ENCODE assay signal across 8 mouse cellular contexts in genomic region chr3:54735247-54736046, GRCm38 (mm10). TPM values are rescaled to one million over a fixed set of nuclear protein-coding genes. Genes with fewer than 3 reads are reported as not detected.
DNase-seq lines count a peak whose midpoint lies in the region; ATAC-seq and TF ChIP-seq lines count a peak whose summit lies in the region.

Exosc8 (minus strand) TSS chr3:54735393.
Alg5 (plus strand) TSS chr3:54735539.

- H3K9ac ChIP-seq in hindbrain, embryonic 14.5 days: peak within 1 kb of the TSS; percentile 98

- peaks cover 37% of the 10 kb centered on the region for H3K36me3 ChIP-seq in hindbrain, embryonic 14.5 days (replicated peaks; ENCODE audit: control insufficient read depth, insufficient read depth)

- H3K4me3 ChIP-seq in hindbrain, embryonic 14.5 days (replicated peaks; ENCODE audit: low read length): peak within 1 kb of the TSS; percentile 86

- 0% methylated on average over 61 of the region's 65 CpGs for WGBS in hindbrain, embryonic 14.5 days

- H3K4me1 ChIP-seq in hindbrain, embryonic 14.5 days (replicated peaks; ENCODE audit: control insufficient read depth, insufficient read depth, low read length): peaks cover 5% of the 10 kb centered on the region; the same call in 1 of the 2 replicates

- TF ChIP-seq CTCF in Patski (IDR thresholded peaks at IDR 0.05): no peak

- no peaks in the 10 kb centered on the region for H3K27me3 ChIP-seq in Patski
- H3K27me3 ChIP-seq in hindbrain, embryonic 14.5 days (ENCODE audit: control insufficient read depth, insufficient read depth, low read length): no peaks in the 10 kb centered on the region

- CTCF ChIA-PET in Patski (lab: Charles Lee): interaction anchor here (0.6 to 2.2 kb wide), 19 partner anchors 10 to 619 kb away, joined by 3 to 13 read pairs (median 4); partner anchors contain the start of gene Rfxap

- H3K27ac ChIP-seq in hindbrain, embryonic 14.5 days: peak within 1 kb of the TSS; percentile 98

- peak; percentile 89 for ATAC-seq in Patski
- ATAC-seq in hindbrain, embryonic 14.5 days (ENCODE audit: low FRiP score): peak; percentile 95

- POLR2A ChIA-PET in Patski (lab: Charles Lee): interaction anchor here (0.6 to 1.8 kb wide), 4 partner anchors 8 to 43 kb away, joined by 3 to 4 read pairs (median 3); partner anchors contain the start of gene Supt20

- no peaks in the 10 kb centered on the region for H3K9me3 ChIP-seq in hindbrain, embryonic 14.5 days (ENCODE audit: control insufficient read depth, low read length)

- in situ Hi-C loops in Patski (cut with MboI; ENCODE audit: low pct_unique_long_range_greater_than_20kb): loop anchor here (5.0 kb wide), 1 partner anchor 67 kb away; no protein-coding TSS in a partner anchor

- peak within 1 kb of the TSS; percentile 68 for H3K4me2 ChIP-seq in hindbrain, embryonic 14.5 days (replicated peaks)

- no peak for DNase-seq in Patski (ENCODE audit: low read depth, low spot score)
- DNase-seq in cerebellum, postnatal 25 days: peak; percentile 96 to 98
- DNase-seq in frontal cortex, postnatal 36 days (ENCODE audit: low spot score in 2 of 2): peak; percentile 92 to 93
- peak; percentile 87 for DNase-seq in hindbrain, embryonic 14.5 days (ENCODE audit: low spot score)
- DNase-seq in layer of hippocampus, postnatal 36 days: peak; percentile 92 to 94
- DNase-seq in lung, postnatal 25 days (ENCODE audit: low spot score): peak; percentile 82
- peak; percentile 68 for DNase-seq in retina, adult 2 months (ENCODE audit: low read depth, low spot score)
- peak; percentile 90 to 96 for DNase-seq in thymus, postnatal 36 days

RNA-seq across cellular contexts. Expression of gene Exosc8, which starts in this region (rescaled TPM):
- polyA plus RNA-seq in Patski (2021): 76.0 TPM
- polyA plus RNA-seq in hindbrain, embryonic 14.5 days (2014; fragmentation: Nextera tagmentation; extraction: Ambion mirVana): 71.6 and 82.1 TPM in 2 replicates
- 10 to 100 TPM; 30.1 to 32.0 TPM for total RNA-seq in layer of hippocampus, postnatal 36 days (2021)

RNA-seq across cellular contexts. Expression of gene Alg5, which starts in this region (rescaled TPM):
- 67.2 TPM for polyA plus RNA-seq in Patski (2021)
- polyA plus RNA-seq in hindbrain, embryonic 14.5 days (2014; fragmentation: Nextera tagmentation; extraction: Ambion mirVana): 49.8 and 52.3 TPM in 2 replicates
- 10 to 100 TPM; 21.9 to 22.6 TPM for total RNA-seq in layer of hippocampus, postnatal 36 days (2021)
